Mouse (Mus musculus): ENCODE results near the gene Tgm1.
A peak's percentile ranks its signal among the peaks of the same experiment; 100 is the strongest.

The Tgm1 gene

DNA sequence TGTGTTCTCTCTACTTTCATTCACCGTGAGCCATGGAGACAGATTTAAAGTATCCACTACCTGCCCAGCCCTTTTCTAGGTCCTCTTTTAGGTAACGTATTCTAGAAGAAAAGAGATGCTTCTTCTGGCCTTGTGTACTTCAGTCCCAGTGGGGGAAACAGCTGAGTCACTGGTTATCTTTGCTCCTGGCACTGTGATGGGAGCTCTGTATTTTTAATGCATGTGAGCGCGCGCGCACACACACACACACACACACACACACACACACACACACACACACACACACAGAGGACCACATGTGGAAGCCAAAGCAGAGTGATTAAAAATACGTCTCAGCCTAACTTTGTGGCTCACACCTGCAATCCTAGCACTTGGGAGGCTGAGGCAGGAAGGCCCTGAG is 9.7 kb upstream of the Tgm1 start:
- DNase-seq (ENCODE audit: low spot score): no peak

DNA sequence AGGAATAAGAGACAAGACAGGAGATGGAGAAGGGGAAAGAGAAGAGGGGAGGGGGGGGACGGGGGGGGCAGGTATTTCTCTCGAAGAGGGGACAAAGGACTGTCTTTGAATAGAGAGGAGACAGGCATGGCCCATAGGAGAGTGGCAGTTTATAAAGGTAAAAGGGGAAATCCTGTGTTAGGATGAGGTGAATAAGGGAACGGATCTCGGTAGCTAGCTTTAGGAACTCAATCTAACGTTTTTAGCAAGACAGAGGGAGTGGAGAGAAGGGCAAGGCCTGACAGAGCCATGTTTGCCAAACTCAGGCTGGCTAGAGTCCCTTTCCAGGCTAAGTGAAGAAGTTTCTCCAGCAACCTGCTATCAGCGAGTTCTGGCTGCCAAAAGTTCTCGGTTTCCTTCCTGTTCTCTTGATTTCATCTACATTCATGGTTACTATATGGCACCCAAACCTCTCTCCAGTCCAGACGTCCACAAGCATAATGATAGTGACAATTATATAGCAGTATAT is 8.8 kb upstream of the Tgm1 start:
- DNase-seq (ENCODE audit: low spot score): no peak

DNA sequence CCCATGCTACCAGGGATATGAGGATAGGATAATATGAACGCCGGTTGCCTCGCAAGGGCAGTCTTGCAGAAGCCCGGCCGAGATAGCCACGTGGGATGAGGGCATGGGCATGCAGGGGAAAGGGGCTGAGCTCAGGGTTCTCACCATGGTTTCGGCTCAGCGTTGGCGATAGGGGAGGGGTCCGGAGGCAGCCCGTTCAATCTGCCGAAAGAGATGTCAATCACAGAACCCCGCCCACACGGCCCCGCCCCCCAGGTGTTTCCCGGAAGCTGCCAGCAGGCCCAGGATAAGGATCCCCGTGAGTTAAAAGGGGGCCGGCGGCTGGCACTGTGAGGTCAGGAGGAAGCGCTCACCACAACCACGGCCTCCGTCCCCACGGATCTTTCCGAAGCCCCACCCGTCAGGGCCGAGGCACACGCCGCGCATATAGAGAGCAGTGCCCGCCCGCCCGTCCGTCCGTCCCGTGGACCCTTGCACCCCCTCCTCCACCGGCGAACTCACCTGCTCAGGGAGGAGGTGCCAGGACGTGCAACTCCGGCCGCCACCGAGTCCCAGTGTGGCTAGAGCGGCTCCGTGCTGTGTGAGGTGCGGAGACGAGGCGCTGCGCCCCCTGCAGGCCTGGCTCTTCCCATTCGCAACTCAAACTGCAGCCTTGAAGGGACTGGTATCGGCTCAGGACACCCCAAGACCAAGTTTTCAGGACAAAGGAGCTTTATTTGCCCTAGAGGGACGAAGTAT is 8.1 kb upstream of the Tgm1 start, which contains the start of gene Rabggta:
Gene Rabggta (minus strand): TSS at position 564 of the 738 bp plus-strand sequence.
- DNase-seq (ENCODE audit: low spot score): peak; percentile 85

DNA sequence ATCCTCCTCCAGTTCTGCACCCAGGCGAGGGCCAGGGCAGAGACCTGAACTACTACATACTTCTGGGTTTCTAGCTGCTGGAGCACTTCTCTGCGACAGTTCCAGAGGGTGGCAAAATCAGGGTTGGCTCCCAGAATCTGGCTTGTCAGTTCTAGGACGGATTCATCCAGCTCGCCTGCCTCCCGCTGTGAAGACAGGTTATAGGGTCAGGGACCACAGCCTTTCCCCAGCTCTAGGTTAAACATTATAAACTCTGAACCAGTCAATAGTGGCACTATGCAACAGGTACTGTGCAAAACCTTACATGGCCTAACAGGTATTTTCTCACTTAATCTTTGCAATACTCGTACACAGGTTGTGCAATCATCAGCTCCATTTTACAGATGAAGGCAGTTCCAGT is 7.3 kb upstream of the Tgm1 start:
- no peak for DNase-seq (ENCODE audit: low spot score)

DNA sequence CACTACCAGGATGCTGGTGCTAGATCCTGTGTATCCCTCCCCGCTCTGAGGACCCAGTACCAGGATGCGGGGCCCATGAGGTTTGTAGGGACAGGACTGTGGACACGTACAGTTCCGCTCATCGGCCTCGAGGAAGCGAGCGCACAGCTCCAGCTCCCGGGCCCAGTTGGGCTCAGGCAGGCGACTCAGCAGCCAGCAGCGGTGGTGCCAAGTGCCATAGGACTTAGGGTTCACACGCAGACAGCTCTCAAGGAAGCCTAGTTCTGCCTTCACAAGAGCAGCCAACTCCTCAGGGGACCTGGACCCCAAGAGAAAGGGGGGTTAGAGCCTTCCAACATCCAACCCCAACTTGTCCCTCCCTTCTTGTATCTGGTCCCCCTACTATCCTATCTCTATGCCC is 6.9 kb upstream of the Tgm1 start:
- DNase-seq (ENCODE audit: low spot score): no peak

DNA sequence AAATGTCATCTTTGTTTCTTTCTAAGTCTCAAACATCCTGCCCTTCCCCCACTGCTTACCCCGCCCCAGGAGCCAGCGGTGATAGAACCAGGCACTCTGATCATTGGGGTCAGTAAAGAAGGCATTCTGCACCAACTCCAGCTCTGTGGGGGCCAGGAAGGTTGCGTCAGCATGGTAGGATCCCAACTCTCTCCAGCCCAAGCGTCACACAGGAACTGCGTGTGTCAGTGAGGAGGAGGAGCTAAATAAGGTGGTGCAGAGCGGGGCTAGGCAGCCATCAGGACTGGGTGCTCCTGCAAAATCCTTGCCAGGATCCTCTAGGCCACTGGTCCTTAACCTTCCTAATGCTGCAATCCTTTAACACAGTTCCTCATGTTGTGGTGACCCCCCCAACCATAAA is 6.0 kb upstream of the Tgm1 start:
- no peak for DNase-seq (ENCODE audit: low spot score)

DNA sequence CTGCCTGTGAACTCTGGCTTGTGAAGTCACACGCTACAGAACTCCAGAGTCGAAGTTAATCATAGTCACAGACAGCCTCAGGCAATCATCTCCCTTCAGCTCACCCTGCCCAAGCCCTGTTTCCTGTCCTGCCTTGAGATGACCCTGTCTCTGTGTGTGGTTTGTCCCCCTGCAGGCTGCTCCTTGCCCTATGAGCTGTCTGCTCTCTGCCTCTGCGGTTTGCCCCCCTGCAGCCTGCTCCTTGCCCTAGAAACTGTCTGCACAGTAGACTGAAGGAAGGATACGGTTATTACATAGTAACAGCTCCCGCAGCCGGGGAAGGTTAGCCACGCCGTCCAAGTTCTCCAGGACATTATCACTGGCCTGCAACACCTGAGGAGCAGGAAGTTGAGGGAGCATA is 3.2 kb upstream of the Tgm1 start:
- no peak for DNase-seq (ENCODE audit: low spot score)

DNA sequence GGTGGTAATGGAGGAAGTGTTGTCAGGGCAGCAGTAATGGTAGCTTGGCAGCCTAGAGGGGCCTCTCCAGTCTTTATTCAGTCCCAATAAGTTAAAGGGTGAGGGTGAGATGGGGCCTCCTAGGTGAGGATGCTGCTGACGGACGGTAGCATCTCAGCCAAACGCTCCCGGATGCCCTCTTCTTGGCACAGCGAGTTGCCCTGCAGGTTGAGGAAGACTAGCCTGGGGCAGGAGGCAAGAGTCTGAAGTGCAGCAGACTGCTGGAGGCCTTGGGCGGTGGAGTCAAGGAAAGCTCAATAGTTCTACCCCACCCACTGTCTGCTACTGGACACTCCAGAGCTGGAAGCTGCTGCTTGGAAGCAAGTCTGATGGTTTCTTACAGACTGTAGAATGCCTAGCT is 2.5 kb upstream of the Tgm1 start:
- DNase-seq (ENCODE audit: low spot score): no peak

DNA sequence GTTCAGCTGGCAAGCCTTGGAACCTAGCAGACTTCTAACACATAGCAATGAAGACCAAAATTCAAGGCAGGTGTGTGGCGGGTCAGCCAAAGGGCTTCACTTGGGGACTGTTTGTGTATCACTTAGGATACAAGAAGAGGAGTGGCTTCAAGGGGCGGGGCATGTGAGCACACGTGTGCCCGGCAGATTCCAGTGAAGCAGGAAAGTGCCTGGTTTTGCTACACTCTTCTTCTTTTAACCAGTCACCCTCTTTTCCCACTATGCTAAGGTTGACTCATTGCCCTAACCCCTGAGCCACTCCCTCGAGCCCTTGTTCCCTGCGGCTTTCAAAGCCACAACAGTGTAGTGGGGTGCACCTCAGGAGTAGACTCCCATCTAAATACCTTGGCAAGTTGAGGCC is 1.2 kb upstream of the Tgm1 start:
- DNase-seq (ENCODE audit: low spot score): no peak

DNA sequence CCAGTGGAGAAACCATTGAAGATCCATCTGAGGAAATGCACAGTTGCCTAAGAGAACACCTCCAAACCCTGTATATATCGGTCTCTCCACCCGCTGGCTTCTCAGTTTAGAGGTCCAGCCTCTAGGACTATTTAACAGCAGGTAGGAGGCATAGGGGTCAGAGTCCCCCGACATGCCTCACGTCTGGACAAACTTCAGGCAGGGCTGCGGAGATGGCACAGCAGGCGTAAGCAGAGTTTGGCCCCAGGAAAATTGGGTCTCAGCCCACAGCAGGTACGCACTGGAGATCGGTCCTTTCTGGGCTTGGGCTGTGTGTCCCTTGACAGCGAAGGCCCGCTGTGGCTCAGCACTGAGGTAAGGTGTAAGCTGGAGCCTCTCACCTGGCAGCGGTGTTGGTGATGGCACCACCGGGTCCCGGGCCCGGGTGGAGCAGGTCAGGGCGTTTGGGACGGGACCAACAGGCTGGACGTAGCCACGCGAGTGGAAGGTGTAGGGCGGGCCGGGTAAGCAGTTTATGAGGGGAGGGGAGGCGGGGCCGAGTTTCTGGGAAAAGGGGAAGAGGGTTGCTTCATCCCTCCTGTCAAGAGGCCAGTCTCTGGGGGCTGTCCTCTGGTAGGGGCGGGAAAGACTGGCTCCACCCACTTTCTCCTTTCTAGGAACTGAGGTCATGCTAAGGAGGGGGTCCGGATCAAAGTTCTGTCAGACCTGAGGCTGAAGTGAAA is 558 bp downstream of the Tgm1 start:
- no peak for DNase-seq (ENCODE audit: low spot score)

DNA sequence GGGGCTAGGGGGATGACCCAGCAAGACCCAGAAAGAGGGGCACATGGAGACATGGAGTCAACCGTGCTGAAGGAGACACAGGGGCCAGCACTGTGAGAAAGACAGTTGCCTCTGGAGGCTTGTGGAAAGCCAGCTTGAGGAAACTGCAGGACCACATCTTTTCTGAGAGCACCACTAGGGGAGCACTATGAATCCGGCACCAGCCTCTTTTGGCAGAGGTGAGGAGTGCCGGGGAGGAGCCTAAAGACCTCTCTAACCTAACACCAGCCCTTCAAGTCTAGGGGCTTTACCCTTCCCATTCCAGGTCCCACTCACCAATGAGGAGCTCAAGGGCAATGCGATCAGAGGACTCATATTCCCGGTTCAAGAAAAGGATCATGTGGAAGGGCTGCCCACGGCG is 1.9 kb downstream of the Tgm1 start:
- DNase-seq (ENCODE audit: low spot score): no peak

DNA sequence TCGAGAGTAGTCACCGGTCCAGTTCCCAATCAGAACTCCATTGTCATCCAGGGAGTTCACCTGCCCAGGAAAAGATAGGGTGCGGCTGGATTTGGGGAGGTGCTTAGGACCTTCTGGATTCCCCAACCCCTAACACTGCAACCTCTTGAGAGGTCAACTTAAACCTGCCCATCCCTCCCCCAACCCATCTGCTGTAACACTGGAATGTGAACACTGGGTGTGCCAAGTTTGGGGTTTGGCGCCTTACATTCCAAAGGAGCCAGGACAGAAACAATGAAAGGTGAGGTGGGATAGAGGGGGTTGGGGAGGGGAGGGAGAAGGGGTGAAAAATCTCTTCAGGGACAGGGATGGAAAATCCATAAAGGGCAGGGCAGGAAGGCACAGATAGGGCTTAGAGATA is 4.2 kb downstream of the Tgm1 start:
- DNase-seq (ENCODE audit: low spot score): no peak

DNA sequence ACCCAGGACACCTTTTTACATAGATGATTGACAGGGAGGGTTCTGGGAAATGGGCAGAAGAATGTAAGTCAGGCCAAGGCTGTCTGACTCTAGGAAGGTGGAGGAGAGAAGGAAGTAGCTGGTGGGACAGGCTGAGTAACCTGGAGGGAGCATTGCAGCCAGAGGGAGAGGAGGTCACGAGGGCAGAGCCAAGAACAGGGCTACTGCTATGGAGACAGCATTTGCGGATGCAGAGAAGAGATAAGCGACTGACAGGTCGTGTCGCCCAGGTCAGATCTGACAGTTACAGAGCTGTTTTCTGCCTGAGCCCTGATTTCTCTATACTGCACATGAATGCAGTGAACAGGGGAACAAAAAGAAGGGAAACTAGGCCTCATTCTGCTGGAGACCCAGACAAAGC is 6.3 kb downstream of the Tgm1 start:
- no peak for DNase-seq (ENCODE audit: low spot score)

DNA sequence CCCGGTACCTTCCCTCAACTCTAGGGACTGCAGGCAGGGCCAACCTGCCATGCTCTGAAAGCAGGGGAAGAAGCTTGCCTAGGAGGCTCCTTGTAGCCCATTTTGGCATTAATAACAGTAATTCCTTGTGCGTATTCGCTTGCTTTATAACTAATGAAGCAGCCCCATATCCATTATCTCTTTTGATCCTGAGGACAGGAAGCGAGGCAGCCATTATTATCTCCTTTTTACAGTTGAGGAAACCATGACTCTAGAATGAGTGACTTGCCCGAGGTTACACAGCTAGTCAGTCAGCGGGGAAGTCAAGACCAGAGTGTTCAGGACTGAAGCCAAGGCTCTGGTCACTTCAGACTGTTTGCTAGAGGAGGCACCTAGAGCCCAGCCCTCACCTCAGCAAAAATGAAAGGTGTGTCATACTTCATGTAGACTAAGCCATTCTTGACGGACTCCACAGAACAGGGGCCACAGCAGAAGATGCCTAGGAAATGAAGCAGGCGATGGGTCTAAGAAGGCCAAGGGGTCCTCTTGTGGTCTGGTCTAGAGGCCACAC is 7.6 kb downstream of the Tgm1 start:
- no peak for DNase-seq (ENCODE audit: low spot score)

DNA sequence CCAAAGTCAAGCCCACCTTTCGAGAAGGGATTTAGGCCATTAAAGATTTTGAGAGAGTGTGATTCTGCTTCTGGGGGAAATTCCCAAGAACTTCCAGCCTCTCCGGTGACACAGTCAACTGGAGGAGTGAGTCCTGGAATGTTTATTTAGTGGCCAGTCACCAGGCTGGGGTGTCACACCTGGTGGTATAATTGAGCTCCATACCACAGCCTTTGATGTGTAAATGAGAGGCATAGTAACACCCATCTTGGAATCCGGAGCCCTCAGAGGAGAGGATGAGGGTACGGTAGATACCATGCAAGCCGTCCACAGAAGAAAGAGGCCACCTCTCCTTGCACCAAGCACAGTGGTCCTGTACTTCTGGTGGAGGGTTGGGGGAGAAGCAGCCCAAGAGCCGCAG is 11.0 kb downstream of the Tgm1 start:
- no peak for DNase-seq (ENCODE audit: low spot score)

DNA sequence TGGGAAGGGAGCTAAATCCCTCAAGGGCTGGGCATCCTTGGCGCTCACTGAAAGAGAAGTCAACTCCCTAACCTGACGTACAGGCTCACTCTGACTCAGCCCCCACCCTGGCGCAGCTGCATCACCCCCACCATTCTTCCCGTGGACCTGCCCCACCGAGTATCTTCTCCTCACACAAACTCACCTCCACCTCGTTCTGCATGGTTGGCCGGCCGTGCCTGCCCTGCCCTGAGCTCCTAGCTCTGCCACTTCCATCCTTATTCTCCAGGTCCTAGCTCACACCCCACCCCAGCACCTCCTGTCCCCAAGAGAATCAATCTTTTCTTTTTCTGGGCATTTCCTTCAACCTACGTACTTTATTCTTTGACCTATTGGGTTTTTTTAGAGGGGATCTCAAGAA is 12.6 kb downstream of the Tgm1 start:
- DNase-seq (ENCODE audit: low spot score): no peak

DNA sequence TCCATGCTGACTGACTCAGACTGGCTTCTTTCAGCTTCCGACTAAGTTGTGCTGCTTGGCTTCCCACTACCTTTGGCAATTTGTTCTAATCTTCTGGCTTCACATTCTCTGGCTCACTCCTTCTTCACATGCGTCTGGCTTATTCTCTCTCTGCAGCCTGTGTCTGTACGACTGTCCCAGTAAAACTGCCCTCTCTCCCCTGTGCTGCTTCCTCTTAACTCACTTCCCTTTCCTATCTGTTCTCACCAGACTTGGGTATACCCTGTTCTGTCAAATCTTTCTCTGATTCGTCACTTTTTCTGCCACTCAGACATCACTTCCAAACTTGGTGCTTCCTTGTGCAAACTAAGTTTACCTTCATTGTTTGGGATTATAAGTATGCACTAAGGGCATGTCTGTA is 16.5 kb downstream of the Tgm1 start:
- no peak for DNase-seq (ENCODE audit: low spot score)

DNA sequence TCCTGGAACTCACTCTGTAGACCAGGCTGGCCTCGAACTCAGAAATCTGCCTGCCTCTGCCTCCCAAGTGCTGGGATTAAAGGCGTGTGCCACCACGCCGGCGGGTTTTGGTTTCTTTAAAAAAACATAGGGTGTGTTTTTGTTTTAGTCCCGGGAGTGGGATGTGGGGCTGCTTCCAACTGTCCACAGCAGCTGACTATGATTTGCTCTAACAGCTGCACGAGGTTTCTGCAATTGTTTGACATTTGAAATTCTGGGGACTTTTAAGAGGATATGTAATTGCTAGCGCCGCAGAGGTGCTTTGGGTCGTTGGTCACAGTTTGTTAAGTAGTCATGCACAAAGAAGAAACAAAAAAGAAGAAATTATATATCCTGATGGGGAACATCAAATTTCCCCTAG is 24.3 kb downstream of the Tgm1 start:
- DNase-seq (ENCODE audit: low spot score): no peak

DNA sequence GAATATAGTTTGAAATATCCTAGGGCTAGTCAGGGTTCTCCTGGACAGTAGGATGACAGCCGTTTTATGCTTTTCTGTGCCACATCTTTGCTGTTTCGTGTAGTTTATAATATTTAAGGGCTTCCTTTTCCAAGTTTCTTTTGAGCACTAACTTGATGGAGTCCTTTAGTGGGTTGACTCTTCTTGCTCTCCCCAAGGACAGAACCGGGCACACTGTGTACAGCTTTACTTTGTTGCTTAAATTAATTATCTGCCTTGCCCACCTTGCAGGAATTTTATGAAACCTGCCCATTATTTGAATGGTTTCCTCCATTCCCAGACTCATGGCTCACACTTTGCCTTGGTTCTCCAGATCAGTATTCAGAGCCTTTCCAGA is 31.6 kb downstream of the Tgm1 start:
- DNase-seq (ENCODE audit: low spot score): no peak

DNA sequence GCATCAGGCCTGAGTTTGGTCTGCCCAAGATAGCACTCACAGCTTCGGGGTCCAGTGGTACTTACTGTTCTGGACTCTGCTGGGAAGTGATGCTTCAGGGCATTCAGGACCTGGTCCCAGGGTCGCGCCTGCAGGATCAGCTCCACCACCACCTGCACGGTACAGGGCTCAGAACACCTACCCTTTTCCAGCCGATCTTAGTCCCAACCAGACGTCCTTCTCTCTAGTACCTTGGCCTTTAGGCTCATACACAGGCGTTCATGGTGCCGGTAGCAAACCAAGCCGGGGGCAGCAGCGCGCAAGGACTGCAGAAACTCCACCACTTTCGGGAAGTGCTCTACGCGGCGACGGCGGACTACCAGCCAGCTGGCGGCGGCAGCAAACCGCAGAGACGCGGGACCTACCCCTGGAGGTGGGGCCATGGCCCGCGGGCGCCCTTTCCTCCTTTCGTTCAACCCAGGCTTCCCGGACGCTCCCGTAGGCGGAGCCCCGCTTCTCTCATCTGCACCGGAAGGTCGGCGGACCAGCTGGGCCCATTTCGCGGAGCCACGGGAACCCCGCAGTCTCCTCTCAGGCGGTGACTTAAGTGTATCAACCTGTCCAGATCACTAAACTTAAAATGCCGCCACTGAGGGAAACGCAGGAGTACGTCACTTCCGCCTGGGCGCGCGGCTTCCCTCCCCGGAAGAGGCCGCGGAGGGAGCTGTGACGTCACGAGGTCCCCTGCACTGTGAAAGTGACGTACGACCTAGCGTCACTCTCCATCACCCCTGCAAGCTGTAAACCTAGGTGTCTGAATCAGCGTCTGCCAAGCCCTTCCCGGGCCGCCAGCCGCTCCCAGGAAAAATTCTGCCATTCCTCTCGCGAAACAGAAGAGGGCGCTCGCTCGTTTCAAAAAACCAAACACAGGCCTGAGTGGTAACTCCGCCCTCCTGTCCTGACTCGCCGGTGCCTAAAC is 32.3 kb downstream of the Tgm1 start, which contains the start of gene Tinf2:
Gene Tinf2 (minus strand): TSS at position 661 of the 958 bp plus-strand sequence.
- peak; percentile 90 for DNase-seq (ENCODE audit: low spot score)

DNA sequence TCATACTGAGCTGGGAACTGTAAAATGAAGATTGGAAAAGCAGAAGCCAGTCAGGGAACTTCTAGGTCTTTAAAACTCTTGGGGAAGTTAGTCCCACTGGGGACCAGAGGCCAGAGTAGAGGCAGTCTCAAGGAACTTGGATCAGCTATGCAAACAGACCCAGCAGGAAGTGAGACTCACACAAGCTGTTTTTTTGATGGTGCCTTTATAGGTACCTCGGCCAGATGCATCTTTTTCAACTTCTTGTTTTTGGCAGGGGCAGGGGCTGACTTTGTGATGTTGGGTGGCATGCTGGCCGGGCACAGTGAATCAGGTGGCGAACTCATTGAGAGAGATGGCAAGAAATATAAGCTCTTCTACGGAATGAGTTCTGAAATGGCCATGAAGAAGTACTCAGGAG is 36.1 kb downstream of the Tgm1 start:
- no peak for DNase-seq (ENCODE audit: low spot score)

DNA sequence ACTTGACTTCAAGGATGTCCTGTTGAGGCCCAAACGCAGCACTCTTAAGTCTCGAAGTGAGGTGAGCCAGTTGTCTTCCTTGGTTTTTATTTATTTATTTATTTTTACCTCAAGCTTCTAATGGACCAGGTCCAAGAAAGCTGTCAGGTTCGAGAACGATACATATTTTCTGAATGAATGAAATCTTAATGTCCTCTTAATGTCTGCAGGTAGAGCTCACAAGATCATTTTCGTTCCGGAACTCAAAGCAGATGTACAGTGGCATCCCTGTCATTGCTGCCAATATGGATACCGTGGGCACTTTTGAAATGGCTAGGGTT is 41.0 kb downstream of the Tgm1 start:
- DNase-seq (ENCODE audit: low spot score): no peak

Data from ovary, adult 18-20 months (tissue).